Mouse (Mus musculus): ENCODE measurements around the gene Clpb. TPM values are rescaled to one million over a fixed set of nuclear protein-coding genes. Genes with fewer than 3 reads are reported as not detected.

Gene Clpb
- polyA plus RNA-seq, 1 experiment from 2014 or later = 49.5 TPM

GRCm38 (mm10) chr7:101687144-101687543 is 23.7 kb downstream of the Clpb start:
- in situ Hi-C loops (cut with MboI; ENCODE audit: low pct_unique_long_range_greater_than_20kb) = no loop called here
- no peak for DNase-seq (ENCODE audit: low read depth, low spot score)
- H3K27me3 ChIP-seq = no peaks in the 10 kb centered on the region
- no peak for TF ChIP-seq CTCF (IDR thresholded peaks at IDR 0.05)
- ChIA-PET POLR2A (no interaction called here), CTCF (interaction anchor here (1.9 kb wide), 1 partner anchor 15 kb away, joined by 4 read pairs; no protein-coding TSS in a partner anchor)
- no peak for ATAC-seq

DNA sequence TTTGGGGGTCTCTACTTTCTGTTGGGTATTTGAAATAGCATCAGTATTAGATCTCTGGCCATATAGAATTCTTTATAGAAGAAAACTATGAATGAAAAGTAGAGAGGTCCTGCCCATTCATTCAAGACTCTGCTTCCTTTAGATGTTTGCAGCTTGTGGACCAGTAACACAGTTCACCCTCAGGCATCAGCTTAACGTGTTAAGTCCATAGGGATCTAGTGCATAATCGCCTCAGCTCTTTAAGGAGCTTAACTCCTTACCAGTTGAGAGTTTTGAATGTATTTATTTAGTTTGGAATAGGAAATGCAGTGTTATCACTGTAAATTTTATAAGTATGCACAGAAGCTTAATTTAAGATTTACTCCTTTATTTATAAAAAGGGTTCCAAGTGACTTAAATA is 27.0 kb downstream of the Clpb start:
- DNase-seq (ENCODE audit: low read depth, low spot score) = no peak
- no peak for ATAC-seq
- no peaks in the 10 kb centered on the region for H3K27me3 ChIP-seq
- POLR2A ChIA-PET = no interaction called here
- no peak for TF ChIP-seq CTCF (IDR thresholded peaks at IDR 0.05)
- CTCF ChIA-PET = no interaction called here
- in situ Hi-C loops (cut with MboI; ENCODE audit: low pct_unique_long_range_greater_than_20kb) = no loop called here

GRCm38 (mm10) chr7:101691863-101692262 is 28.4 kb downstream of the Clpb start:
- DNase-seq (ENCODE audit: low read depth, low spot score) = no peak
- ATAC-seq = no peak

GRCm38 (mm10) chr7:101692446-101692845 is 29.0 kb downstream of the Clpb start:
- ChIA-PET CTCF (interaction anchor here (1.7 kb wide), 1 partner anchor 9 kb away, joined by 4 read pairs; no protein-coding TSS in a partner anchor), POLR2A (no interaction called here)
- no peaks in the 10 kb centered on the region for H3K27me3 ChIP-seq
- no peak for DNase-seq (ENCODE audit: low read depth, low spot score)
- in situ Hi-C loops (cut with MboI; ENCODE audit: low pct_unique_long_range_greater_than_20kb) = no loop called here
- ATAC-seq = no peak
- TF ChIP-seq CTCF (IDR thresholded peaks at IDR 0.05) = no peak

More at GRCm38 (mm10) chr7:101691863-101692262, 28.4 kb downstream of the Clpb start:
- TF ChIP-seq CTCF (IDR thresholded peaks at IDR 0.05) = no peak
- ChIA-PET CTCF (interaction anchor here (1.7 kb wide), 1 partner anchor 10 kb away, joined by 4 read pairs; no protein-coding TSS in a partner anchor), POLR2A (no interaction called here)
- in situ Hi-C loops (cut with MboI; ENCODE audit: low pct_unique_long_range_greater_than_20kb) = no loop called here
- H3K27me3 ChIP-seq = no peaks in the 10 kb centered on the region

DNA sequence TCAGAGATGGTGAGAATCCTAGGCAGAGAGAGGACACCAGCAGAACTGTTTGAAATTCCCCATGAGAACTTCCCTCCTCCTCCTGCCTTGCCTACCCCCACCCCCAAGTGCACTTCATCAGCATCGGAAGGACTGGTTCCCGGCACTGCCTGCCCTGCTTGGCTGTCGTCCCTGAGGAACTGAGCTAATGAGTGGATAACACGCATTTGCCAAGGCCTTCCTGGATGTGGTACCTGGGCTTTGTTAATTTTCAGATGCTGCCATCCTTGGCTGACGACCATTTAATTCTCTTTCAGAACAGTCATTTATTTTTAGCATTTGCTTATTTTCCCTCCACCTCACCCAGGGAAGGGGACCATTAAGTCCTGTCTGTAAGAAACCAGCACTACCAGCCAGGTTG is 32.0 kb downstream of the Clpb start:
- DNase-seq (ENCODE audit: low read depth, low spot score) = no peak
- no peaks in the 10 kb centered on the region for H3K27me3 ChIP-seq
- TF ChIP-seq CTCF (IDR thresholded peaks at IDR 0.05) = no peak
- in situ Hi-C loops (cut with MboI; ENCODE audit: low pct_unique_long_range_greater_than_20kb) = no loop called here
- ATAC-seq = no peak
- CTCF ChIA-PET = no interaction called here
- POLR2A ChIA-PET = no interaction called here

- DNase-seq (ENCODE audit: low read depth, low spot score) = no peak
- no peak for TF ChIP-seq CTCF (IDR thresholded peaks at IDR 0.05)
- ChIA-PET CTCF (interaction anchor here (1.1 to 2.6 kb wide), 3 partner anchors 15 to 39 kb away, joined by 3 to 7 read pairs (median 3); no protein-coding TSS in a partner anchor), POLR2A (no interaction called here)
- no peaks in the 10 kb centered on the region for H3K27me3 ChIP-seq
- in situ Hi-C loops (cut with MboI; ENCODE audit: low pct_unique_long_range_greater_than_20kb) = no loop called here
- no peak for ATAC-seq
Measured at GRCm38 (mm10) chr7:101696931-101697723, 33.7 kb downstream of the Clpb start.

GRCm38 (mm10) chr7:101700296-101700695 is 36.9 kb downstream of the Clpb start:
- DNase-seq (ENCODE audit: low read depth, low spot score) (no peak), ATAC-seq (no peak)
- ChIA-PET POLR2A (no interaction called here), CTCF (no interaction called here)
- H3K27me3 ChIP-seq = no peaks in the 10 kb centered on the region
- in situ Hi-C loops (cut with MboI; ENCODE audit: low pct_unique_long_range_greater_than_20kb) = no loop called here
- TF ChIP-seq CTCF (IDR thresholded peaks at IDR 0.05) = no peak

DNA sequence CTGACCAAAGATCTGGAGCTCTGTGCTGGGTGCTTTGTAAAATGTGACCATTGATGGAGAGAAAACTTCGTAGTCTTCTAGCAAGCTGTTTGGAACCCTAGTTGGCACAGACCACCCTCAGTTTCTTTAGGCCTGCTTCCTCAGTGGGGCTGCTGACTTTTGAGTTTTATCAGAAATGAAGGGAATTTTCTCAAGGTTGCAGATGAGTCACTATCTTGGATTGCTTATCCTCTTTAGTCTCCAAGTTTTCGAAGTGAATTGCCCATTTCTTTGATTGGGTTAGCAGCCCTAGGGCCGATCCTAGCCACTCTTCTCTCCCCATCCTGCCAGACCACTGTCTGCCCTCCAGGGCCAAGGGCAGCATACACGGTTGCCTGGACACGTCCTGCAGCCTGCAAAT is 39.3 kb downstream of the Clpb start:
- POLR2A ChIA-PET = no interaction called here
- ATAC-seq (no peak), DNase-seq (ENCODE audit: low read depth, low spot score) (no peak)
- in situ Hi-C loops (cut with MboI; ENCODE audit: low pct_unique_long_range_greater_than_20kb) = no loop called here
- CTCF ChIA-PET = interaction anchor here (1.4 kb wide), 1 partner anchor 15 kb away, joined by 4 read pairs; no protein-coding TSS in a partner anchor
- TF ChIP-seq CTCF (IDR thresholded peaks at IDR 0.05) = no peak
- no peaks in the 10 kb centered on the region for H3K27me3 ChIP-seq

GRCm38 (mm10) chr7:101709586-101709985 is 46.2 kb downstream of the Clpb start:
- no peak for DNase-seq (ENCODE audit: low read depth, low spot score)
- no peaks in the 10 kb centered on the region for H3K27me3 ChIP-seq
- no peak for TF ChIP-seq CTCF (IDR thresholded peaks at IDR 0.05)
- POLR2A ChIA-PET = no interaction called here
- no peak for ATAC-seq
- in situ Hi-C loops (cut with MboI; ENCODE audit: low pct_unique_long_range_greater_than_20kb) = no loop called here
- CTCF ChIA-PET = interaction anchor here (1.4 kb wide), 1 partner anchor 13 kb away, joined by 3 read pairs; no protein-coding TSS in a partner anchor

GRCm38 (mm10) chr7:101710236-101710635 is 46.8 kb downstream of the Clpb start:
- no peaks in the 10 kb centered on the region for H3K27me3 ChIP-seq
- no peak for ATAC-seq
- no peak for DNase-seq (ENCODE audit: low read depth, low spot score)
- TF ChIP-seq CTCF (IDR thresholded peaks at IDR 0.05) = no peak
- in situ Hi-C loops (cut with MboI; ENCODE audit: low pct_unique_long_range_greater_than_20kb) = no loop called here
- ChIA-PET CTCF (interaction anchor here (1.4 kb wide), 1 partner anchor 12 kb away, joined by 3 read pairs; no protein-coding TSS in a partner anchor), POLR2A (no interaction called here)

DNA sequence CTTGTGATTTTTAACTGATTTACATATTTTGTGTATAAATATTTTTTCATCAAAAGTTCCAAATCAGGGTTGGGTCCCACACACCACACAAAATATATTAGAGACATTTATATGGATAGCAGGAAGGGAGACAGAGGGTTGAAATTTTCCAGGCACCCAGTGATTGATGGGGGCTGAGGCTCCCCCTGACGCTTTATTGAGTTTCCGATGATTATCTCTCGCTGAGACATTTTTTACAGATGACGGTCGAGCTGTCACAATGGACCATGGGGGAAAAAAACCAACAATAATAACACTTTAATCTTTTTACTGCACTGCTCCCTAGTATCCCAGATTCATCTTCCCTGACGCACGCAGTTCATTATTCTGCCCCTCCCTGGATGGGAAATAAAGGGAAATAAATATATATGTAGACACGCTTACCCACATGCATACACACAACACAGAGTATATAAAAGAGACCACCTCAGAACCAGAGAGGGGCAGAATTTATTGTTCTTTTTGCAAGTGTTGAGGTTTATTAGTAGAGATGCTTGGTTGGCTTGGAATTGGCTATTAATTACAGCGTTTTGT is 50.5 kb downstream of the Clpb start:
- in situ Hi-C loops (cut with MboI; ENCODE audit: low pct_unique_long_range_greater_than_20kb) = no loop called here
- DNase-seq (ENCODE audit: low read depth, low spot score) (no peak), ATAC-seq (no peak)
- ChIA-PET POLR2A (interaction anchor here (0.9 kb wide), 2 partner anchors 17 to 121 kb away, joined by 3 read pairs; no protein-coding TSS in a partner anchor), CTCF (interaction anchor here (0.8 kb wide), 1 partner anchor 13 kb away, joined by 3 read pairs; no protein-coding TSS in a partner anchor)
- no peak for TF ChIP-seq CTCF (IDR thresholded peaks at IDR 0.05)
- no peaks in the 10 kb centered on the region for H3K27me3 ChIP-seq

All from Patski (cell line).